Mouse (Mus musculus) heart, embryonic 16.5 days (tissue): ENCODE data around the gene Birc3. TPM values are rescaled to one million over a fixed set of nuclear protein-coding genes. Genes with fewer than 3 reads are reported as not detected.
"Not testable (repeated sequence)": the region's sequence is repeated elsewhere in the genome, so short reads cannot be mapped to it uniquely, and the experiment has no call there.

ENCODE experiments used
- ATAC-seq: fragments of 200-750 bp; cut with Nextera tagmentation; replicated peaks from 2 replicates; pipeline ENCODE4 v1.8.0; 2017; ENCODE audit warnings: moderate number of reproducible peaks; ENCODE audit not compliant: insufficient read depth, low FRiP score; ENCODE audit errors: extremely low read depth
- H3K27ac ChIP-seq: fragments of 300-500 bp; sonication (generic); 2 replicates; pipeline ENCODE4 v1.5.1; 2014; ENCODE audit warnings: mild to moderate bottlenecking, low read length, control low read depth, moderate library complexity
- H3K27me3 ChIP-seq: fragments of 300-500 bp; sonication (generic); 2 replicates; pipeline ENCODE4 v1.6.1; 2014; ENCODE audit warnings: low read length, mixed read lengths; ENCODE audit not compliant: control insufficient read depth, insufficient read depth
- H3K36me3 ChIP-seq: fragments of 300-500 bp; sonication (generic); 2 replicates; pipeline ENCODE4 v1.6.1; 2014; ENCODE audit not compliant: control insufficient read depth, insufficient read depth
- H3K4me1 ChIP-seq: fragments of 300-500 bp; sonication (generic); 2 replicates; pipeline ENCODE4 v1.6.1; 2014; ENCODE audit warnings: low read length, mixed read lengths; ENCODE audit not compliant: control insufficient read depth, insufficient read depth
- H3K4me2 ChIP-seq: fragments of 300-500 bp; sonication (generic); 2 replicates; pipeline ENCODE4 v1.6.1; 2014; ENCODE audit warnings: low read depth, mild to moderate bottlenecking, control low read depth, low read length
- H3K4me3 ChIP-seq: fragments of 300-500 bp; sonication (generic); 2 replicates; pipeline ENCODE4 v1.5.1; 2014; ENCODE audit warnings: mild to moderate bottlenecking, control low read depth, low read length
- H3K9ac ChIP-seq: fragments of 300-500 bp; sonication (generic); 2 replicates; pipeline ENCODE4 v1.6.1; 2014; ENCODE audit warnings: low read length, control low read depth
- H3K9me3 ChIP-seq: fragments of 300-500 bp; sonication (generic); replicated peaks from 2 replicates; pipeline ENCODE4 v1.6.1; 2016; ENCODE audit warnings: low read length; ENCODE audit not compliant: control insufficient read depth
- WGBS: fragments of 180-500 bp; shearing (Covaris S2); extraction: QIAGEN DNeasy Blood & Tissue Kit; methylation state at CpG from one replicate; pipeline ENCODE4 v1.1.7; 2014; 5-methylcytosine and 5-hydroxymethylcytosine counted together
- polyA plus RNA-seq: library from polyadenylated mRNA; unstranded; fragments of >200 nt; fragmentation: Nextera tagmentation; extraction: Ambion mirVana; gene quantifications from 2 replicates; pipeline ENCODE4 v1.2.1, GENCODE M21; 2015

The Birc3 gene
- polyA plus RNA-seq, 1 experiment from 2014 or later: 10.0 TPM

DNA sequence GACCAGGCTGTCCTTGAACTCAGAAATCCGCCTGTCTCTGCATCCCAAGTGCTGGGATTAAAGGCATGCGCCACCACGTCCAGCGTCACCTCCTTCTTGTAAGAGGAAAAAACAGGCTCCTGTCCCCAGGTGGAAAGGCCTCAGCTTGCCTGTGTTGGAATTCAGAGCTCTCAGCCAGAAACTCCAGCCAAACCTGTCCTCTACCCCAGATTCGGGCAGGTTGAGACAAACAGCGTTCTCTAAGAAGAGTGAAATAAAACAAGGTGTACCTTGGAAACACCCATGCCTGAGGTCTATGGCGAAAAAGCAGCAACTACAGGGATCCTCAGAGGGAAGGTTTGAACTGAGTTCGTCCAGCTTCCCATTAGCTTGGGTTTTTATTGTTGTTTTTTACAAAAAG is 28.0 kb upstream of the Birc3 start:
- H3K9ac ChIP-seq: no peak overlapping the region
- no peak for ATAC-seq
- H3K4me2 ChIP-seq: no peak overlapping the region
- 0 out of 2 replicates have a peak, but pooled peaks cover 2% of the 10 kb centered on the region for H3K4me1 ChIP-seq
- H3K36me3 ChIP-seq: no peaks in the 10 kb centered on the region
- H3K4me3 ChIP-seq: no peak overlapping the region
- H3K27ac ChIP-seq: no peak overlapping the region
- H3K9me3 ChIP-seq: no peaks in the 10 kb centered on the region
- WGBS: 87% methylated on average over 8 of the region's 8 CpGs
- no peaks in the 10 kb centered on the region for H3K27me3 ChIP-seq

DNA sequence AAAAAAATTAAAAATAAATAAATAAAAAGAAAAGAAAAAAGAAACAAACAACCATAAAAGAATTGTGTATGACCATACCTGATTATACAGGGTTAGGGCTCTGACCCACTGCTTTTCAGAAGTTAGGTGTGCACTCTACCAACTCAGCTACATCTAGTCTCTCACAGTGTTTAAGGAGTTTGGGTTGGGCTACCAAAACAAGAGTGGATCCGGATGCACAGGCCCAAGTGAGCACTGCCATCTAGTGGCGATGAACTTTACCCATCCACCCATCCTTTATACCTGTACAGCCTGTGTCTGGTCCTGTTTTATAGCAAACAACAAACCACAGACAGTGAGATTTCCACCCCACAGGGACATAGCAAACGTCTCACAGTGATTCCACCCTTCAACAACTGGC is 24.5 kb upstream of the Birc3 start:
- H3K27me3 ChIP-seq: no peaks in the 10 kb centered on the region
- no peak overlapping the region for H3K27ac ChIP-seq
- H3K9ac ChIP-seq: no peak overlapping the region
- H3K4me1 ChIP-seq: no peaks in the 10 kb centered on the region
- no peaks in the 10 kb centered on the region for H3K9me3 ChIP-seq
- WGBS: 4% methylated on average over 3 of the region's 3 CpGs
- H3K4me2 ChIP-seq: no peak overlapping the region
- H3K36me3 ChIP-seq: no peaks in the 10 kb centered on the region
- H3K4me3 ChIP-seq: no peak overlapping the region
- ATAC-seq: peak; percentile 37

GRCm38 (mm10) chr9:7891796-7892195 is 18.8 kb upstream of the Birc3 start:
- ATAC-seq, H3K4me1 ChIP-seq, H3K36me3 ChIP-seq, H3K9ac ChIP-seq, H3K9me3 ChIP-seq, H3K4me3 ChIP-seq, H3K27ac ChIP-seq, H3K4me2 ChIP-seq, H3K27me3 ChIP-seq: not testable (repeated sequence)
- 79% methylated on average over 1 of the region's 1 CpGs for WGBS

DNA sequence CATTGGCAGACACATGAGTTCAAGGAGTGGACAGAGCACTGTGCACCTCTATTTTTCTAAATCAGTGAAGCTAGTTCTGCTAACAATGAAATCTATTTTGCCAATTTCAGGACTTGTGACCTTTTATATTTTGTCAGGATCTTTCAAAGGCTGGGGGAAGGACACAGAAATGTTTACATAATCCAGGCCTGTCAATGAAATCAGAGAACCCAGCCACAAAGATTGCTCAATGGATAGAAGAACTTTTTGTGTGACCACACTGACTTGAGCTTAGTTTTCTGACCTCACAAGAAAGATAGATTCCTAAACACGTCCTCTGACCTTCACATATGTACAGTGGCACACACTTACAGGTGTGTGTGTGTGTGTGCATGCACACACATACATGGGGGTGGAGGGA is 18.2 kb upstream of the Birc3 start:
- H3K9ac ChIP-seq: no peak overlapping the region
- no peak overlapping the region for H3K27ac ChIP-seq
- H3K4me3 ChIP-seq: no peak overlapping the region
- peaks cover 3% of the 10 kb centered on the region; the same call in 1 of the 2 replicates for H3K9me3 ChIP-seq
- H3K4me1 ChIP-seq: no peaks in the 10 kb centered on the region
- H3K36me3 ChIP-seq: no peaks in the 10 kb centered on the region
- no peaks in the 10 kb centered on the region for H3K27me3 ChIP-seq
- no peak for ATAC-seq
- no peak overlapping the region for H3K4me2 ChIP-seq
- whole genome bisulfite sequencing: 71% methylated on average over 1 of the region's 1 CpGs

DNA sequence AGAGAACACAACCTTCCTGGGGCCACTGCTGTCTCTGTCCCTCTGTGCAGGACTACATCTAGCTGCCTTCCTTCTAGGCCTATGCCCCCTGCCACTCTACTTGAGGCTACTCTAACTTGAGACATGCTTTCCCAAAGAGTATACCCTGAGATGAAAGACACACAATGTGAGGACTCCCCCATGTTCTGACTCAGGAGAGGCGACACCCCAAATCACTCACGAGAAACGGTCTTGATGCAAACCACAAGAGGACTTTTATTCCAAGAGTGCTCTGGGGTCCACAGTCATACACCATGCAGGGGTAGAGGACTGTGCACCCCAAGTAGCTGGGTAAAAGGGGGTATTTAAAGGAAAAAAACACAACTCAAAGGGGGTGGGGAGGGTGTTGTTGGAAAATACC is 11.4 kb upstream of the Birc3 start:
- Histone ChIP-seq H3K9ac (no peak overlapping the region), H3K4me2 (no peak overlapping the region), H3K9me3 (peaks cover 14% of the 10 kb centered on the region; the same call in 1 of the 2 replicates), H3K27me3 (no peaks in the 10 kb centered on the region), H3K36me3 (no peaks in the 10 kb centered on the region), H3K4me1 (no peaks in the 10 kb centered on the region), H3K4me3 (no peak overlapping the region), H3K27ac (no peak overlapping the region)
- ATAC-seq: no peak
- WGBS: 96% methylated on average over 3 of the region's 3 CpGs

DNA sequence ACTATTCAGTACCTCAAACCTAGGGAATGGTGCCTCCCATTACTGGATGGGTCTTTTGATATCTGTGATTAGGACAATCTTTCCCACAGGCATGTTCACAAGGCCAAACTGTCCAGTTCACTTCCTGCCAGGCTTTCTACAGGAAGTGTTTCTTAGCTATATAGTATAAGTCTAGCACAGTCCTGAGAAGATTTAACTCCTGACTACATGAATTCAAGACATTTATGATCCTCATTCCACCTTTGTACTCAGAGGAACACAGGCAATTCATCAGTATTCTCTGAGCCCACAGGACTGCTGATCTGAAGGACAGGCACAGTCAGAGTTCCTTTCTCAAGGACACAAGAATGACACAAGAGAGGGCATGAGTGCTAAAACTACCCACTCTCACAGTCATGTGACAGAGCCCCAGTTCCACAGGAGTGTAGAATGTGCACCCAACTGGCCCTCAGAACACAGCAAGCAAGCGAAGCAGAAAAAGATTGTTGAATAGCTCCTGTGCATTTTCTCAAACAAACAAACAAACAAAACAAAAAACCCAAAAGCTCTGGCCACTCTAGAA is 9.4 kb upstream of the Birc3 start:
- Histone ChIP-seq H3K4me2 (no peak overlapping the region), H3K9ac (no peak overlapping the region), H3K27me3 (no peaks in the 10 kb centered on the region), H3K9me3 (peaks cover 14% of the 10 kb centered on the region; the same call in 1 of the 2 replicates), H3K36me3 (no peaks in the 10 kb centered on the region), H3K4me1 (no peaks in the 10 kb centered on the region), H3K4me3 (no peak overlapping the region), H3K27ac (no peak overlapping the region)
- WGBS: 100% methylated on average over 1 of the region's 1 CpGs
- no peak for ATAC-seq

- Histone ChIP-seq H3K9ac (no peak overlapping the region), H3K27me3 (no peaks in the 10 kb centered on the region), H3K4me2 (peak overlapping the region; percentile 84), H3K27ac (peak overlapping the region; percentile 29; the same call in 1 of the 2 replicates), H3K9me3 (no peaks in the 10 kb centered on the region), H3K36me3 (no peaks in the 10 kb centered on the region), H3K4me3 (peak overlapping the region; percentile 70; the same call in 1 of the 2 replicates), H3K4me1 (peaks cover 4% of the 10 kb centered on the region; the same call in 1 of the 2 replicates)
- 88% methylated on average over 8 of the region's 8 CpGs for WGBS
- ATAC-seq: no peak
Measured at GRCm38 (mm10) chr9:7873511-7874211, 675 bp upstream of the Birc3 start.

- H3K9ac ChIP-seq: peak overlapping the region; percentile 89
- peaks cover 7% of the 10 kb centered on the region for H3K36me3 ChIP-seq
- peak overlapping the region; percentile 84 for H3K4me2 ChIP-seq
- peaks cover 4% of the 10 kb centered on the region; the same call in 1 of the 2 replicates for H3K4me1 ChIP-seq
- H3K27me3 ChIP-seq: no peaks in the 10 kb centered on the region
- H3K4me3 ChIP-seq: peak overlapping the region; percentile 70
- peak; percentile 14; the same call in 1 of the 2 replicates for ATAC-seq
- peak overlapping the region; percentile 79 for H3K27ac ChIP-seq
- 17% methylated on average over 23 of the region's 23 CpGs for WGBS
- H3K9me3 ChIP-seq: no peaks in the 10 kb centered on the region
Measured at GRCm38 (mm10) chr9:7872044-7872774, 777 bp downstream of the Birc3 start.
